Comparison of ENCODE assay signal across 8 mouse cellular contexts in genomic region chr14:56887887-56888286, GRCm38 (mm10). TPM values are rescaled to one million over a fixed set of nuclear protein-coding genes. Genes with fewer than 3 reads are reported as not detected.
DNase-seq lines count a peak whose midpoint lies in the region; ATAC-seq and TF ChIP-seq lines count a peak whose summit lies in the region.

No protein-coding gene starts in this region.

- WGBS in forebrain, embryonic 14.5 days = under 1% methylated on average over 9 of the region's 9 CpGs
- under 1% methylated on average over 9 of the region's 9 CpGs for WGBS in lung, adult 2 months
- 0% methylated on average over 9 of the region's 9 CpGs for WGBS in neural tube, embryonic 15.5 days

- peak overlapping the region; percentile 58 for H3K4me2 ChIP-seq in forebrain, embryonic 14.5 days (ENCODE audit: low read length)
- peak overlapping the region; percentile 68 for H3K4me2 ChIP-seq in neural tube, embryonic 15.5 days

- peak overlapping the region; percentile 88 for H3K9ac ChIP-seq in ES-Bruce4 (ENCODE audit: low read depth, poor library complexity, severe bottlenecking)
- H3K9ac ChIP-seq in forebrain, embryonic 14.5 days (ENCODE audit: low read length) = peak overlapping the region; percentile 93
- peak overlapping the region; percentile 93 for H3K9ac ChIP-seq in neural tube, embryonic 15.5 days (replicated peaks)

- DNase-seq in c-Kit-positive CD71-positive TER-119-negative erythroid progenitor cells, embryonic 14.5 days (ENCODE audit: low read depth) = peak; percentile 77
- DNase-seq in forebrain, embryonic 14.5 days (ENCODE audit: low spot score) = peak; percentile 90
- peak; percentile 14 for DNase-seq in heart, postnatal 25 days (ENCODE audit: low spot score)
- peak; percentile 65 for DNase-seq in layer of hippocampus, adult 2 months (ENCODE audit: low spot score in 2 of 2)
- DNase-seq in lung, adult 2 months = peak; percentile 52
- DNase-seq in testis, postnatal 10 days (ENCODE audit: low spot score) = peak; percentile 65

- TF ChIP-seq CTCF in ES-Bruce4 (IDR thresholded peaks at IDR 0.05; ENCODE audit: low read depth, low read length) = peak; percentile 66
- peak; percentile 87 for TF ChIP-seq CTCF in layer of hippocampus, adult 2 months (conservative IDR thresholded peaks at IDR 0.05)
- TF ChIP-seq CTCF in lung, adult 2 months (IDR thresholded peaks at IDR 0.05; ENCODE audit: insufficient read depth, low read length) = peak; percentile 75

- H3K9me3 ChIP-seq in ES-Bruce4 (replicated peaks; ENCODE audit: control insufficient read depth, insufficient read depth, low read length, poor library complexity, severe bottlenecking) = no peaks in the 10 kb centered on the region
- no peaks in the 10 kb centered on the region for H3K9me3 ChIP-seq in forebrain, embryonic 14.5 days (replicated peaks; ENCODE audit: control insufficient read depth, low read length)
- H3K9me3 ChIP-seq in neural tube, embryonic 15.5 days (replicated peaks) = no peaks in the 10 kb centered on the region

- ATAC-seq in forebrain, embryonic 14.5 days = peak; percentile 8; the same call in 1 of the 2 replicates
- ATAC-seq in neural tube, embryonic 15.5 days (ENCODE audit: low FRiP score) = no peak

- H3K27ac ChIP-seq in ES-Bruce4 (ENCODE audit: insufficient read depth, low read length) = no peak overlapping the region
- peak overlapping the region; percentile 99 for H3K27ac ChIP-seq in forebrain, embryonic 14.5 days (ENCODE audit: low read depth, low read length)
- peak overlapping the region; percentile 98 for H3K27ac ChIP-seq in layer of hippocampus, adult 2 months
- peak overlapping the region; percentile 99 for H3K27ac ChIP-seq in neural tube, embryonic 15.5 days (replicated peaks)

- H3K27me3 ChIP-seq in ES-Bruce4 (ENCODE audit: control insufficient read depth, insufficient read depth, low read length, poor library complexity, severe bottlenecking) = no peaks in the 10 kb centered on the region
- H3K27me3 ChIP-seq in forebrain, embryonic 14.5 days (replicated peaks; ENCODE audit: control insufficient read depth, insufficient read depth, low read length) = no peaks in the 10 kb centered on the region
- H3K27me3 ChIP-seq in neural tube, embryonic 15.5 days (replicated peaks) = no peaks in the 10 kb centered on the region

- H3K4me3 ChIP-seq in ES-Bruce4 (ENCODE audit: low read depth, low read length) = peak overlapping the region; percentile 99
- peak overlapping the region; percentile 86 for H3K4me3 ChIP-seq in forebrain, embryonic 14.5 days (ENCODE audit: low read depth, low read length)
- peak overlapping the region; percentile 98 for H3K4me3 ChIP-seq in layer of hippocampus, adult 2 months
- peak overlapping the region; percentile 95 for H3K4me3 ChIP-seq in lung, adult 2 months (replicated peaks; ENCODE audit: extremely low read depth, low read depth, low read length)
- H3K4me3 ChIP-seq in neural tube, embryonic 15.5 days (replicated peaks) = peak overlapping the region; percentile 64

- peaks cover 1% of the 10 kb centered on the region for H3K4me1 ChIP-seq in ES-Bruce4 (ENCODE audit: control insufficient read depth, insufficient read depth, low read length)
- H3K4me1 ChIP-seq in forebrain, embryonic 14.5 days (ENCODE audit: control insufficient read depth, insufficient read depth, low read length) = peaks cover 15% of the 10 kb centered on the region
- H3K4me1 ChIP-seq in lung, adult 2 months (ENCODE audit: control insufficient read depth, insufficient read depth, low read length) = peaks cover 6% of the 10 kb centered on the region
- peaks cover 32% of the 10 kb centered on the region for H3K4me1 ChIP-seq in neural tube, embryonic 15.5 days

- TF ChIP-seq POLR2A in ES-Bruce4 (IDR thresholded peaks at IDR 0.05; ENCODE audit: insufficient read depth, low read length) = no peak
- TF ChIP-seq POLR2A in lung, adult 2 months (IDR thresholded peaks at IDR 0.05; ENCODE audit: borderline replicate concordance, extremely low read depth, low read depth, low read length) = no peak

- intact Hi-C loops in heart, postnatal 25 days (cut with DNase I) = loop anchor here (2.0 to 5.0 kb wide), 2 partner anchors 76 to 219 kb away; partner anchors contain the start of genes Mphosph8 and Zmym5

- peaks cover 16% of the 10 kb centered on the region for H3K36me3 ChIP-seq in ES-Bruce4 (ENCODE audit: control insufficient read depth, insufficient read depth, low read length, poor library complexity, severe bottlenecking)
- H3K36me3 ChIP-seq in forebrain, embryonic 14.5 days (ENCODE audit: control insufficient read depth, insufficient read depth, low read length) = peaks cover 13% of the 10 kb centered on the region
- H3K36me3 ChIP-seq in neural tube, embryonic 15.5 days = no peaks in the 10 kb centered on the region

- TF ChIP-seq EP300 in ES-Bruce4 (IDR thresholded peaks at IDR 0.05; ENCODE audit: insufficient read depth, low read depth, low read length) = no peak

RNA-seq across cellular contexts. Expression of gene Zmym2, which starts 1.4 kb away (rescaled TPM):
- 141 and 147 TPM in 2 replicates for polyA plus RNA-seq in ES-Bruce4 (2011; ENCODE audit: insufficient read depth, insufficient read length, low read depth, missing spikeins)
- 54.7 and 73.1 TPM in 2 replicates for polyA plus RNA-seq in forebrain, embryonic 14.5 days (2014; fragmentation: Nextera tagmentation; extraction: Ambion mirVana)
- 10 to 100 TPM; 31.2 to 36.2 TPM for total RNA-seq in heart, postnatal 25 days (2021)
- total RNA-seq in layer of hippocampus, adult 2 months (2021) = 100 to 1,000 TPM in 1 of 2 experiments, 10 to 100 TPM in 1; 93.1 to 103 TPM
- 5.6 and 11.0 TPM in 2 replicates for polyA plus RNA-seq in lung, adult 2 months (2012; rRNA removed)
- 47.3 and 47.8 TPM in 2 replicates for polyA plus RNA-seq in neural tube, embryonic 15.5 days (2015; fragmentation: Nextera tagmentation; extraction: Ambion mirVana)

Comparison
In these comparisons a context has a peak if more than half of its experiments do, and no peak if none do; other contexts are left out.
1. DNase-seq: peak in every context shown above with its lines; median percentile 90 in forebrain, embryonic 14.5 days; 77 in c-Kit-positive CD71-positive TER-119-negative erythroid progenitor cells, embryonic 14.5 days; 65 in layer of hippocampus, adult 2 months; 65 in testis, postnatal 10 days; 52 in lung, adult 2 months; 14 in heart, postnatal 25 days.